Mouse (Mus musculus): ENCODE data around the gene Tram2. TPM values are rescaled to one million over a fixed set of nuclear protein-coding genes. Genes with fewer than 3 reads are reported as not detected.

Gene Tram2
- polyA plus RNA-seq (2017; shearing (Covaris generic)), result 1 to 10 TPM; 7.9 to 9.5 TPM

DNA sequence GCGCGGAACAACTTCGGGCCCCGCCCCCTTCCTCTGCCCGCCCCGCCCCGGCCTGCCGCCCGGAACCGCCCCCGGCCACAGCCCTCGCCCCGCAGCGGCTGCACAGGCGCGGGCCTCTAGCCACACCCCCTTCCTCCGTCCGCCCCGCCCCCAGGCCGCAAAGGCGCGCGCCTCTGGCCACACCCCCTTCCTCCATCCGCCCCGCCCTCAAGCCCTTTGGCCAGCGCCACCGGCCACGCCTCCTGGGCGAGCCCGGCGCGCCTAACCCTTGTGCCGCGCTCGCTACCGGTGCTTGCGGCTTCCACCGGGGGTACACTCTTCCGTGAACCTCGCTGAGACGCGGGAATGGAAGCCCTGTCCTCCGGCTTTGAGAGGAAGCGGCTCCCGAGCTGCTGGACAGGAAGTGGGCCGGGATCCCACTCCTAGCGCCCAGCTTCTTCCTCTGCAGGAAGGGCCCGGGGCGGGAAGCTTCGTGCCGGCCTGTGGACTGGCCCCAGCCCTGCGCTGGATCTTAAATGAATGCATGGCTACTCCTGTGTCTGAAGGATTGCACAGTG lies at the start of gene Tram2:
Gene Tram2, minus strand, starts transcription at position 13 of the 557 bp plus-strand sequence.
- peak; percentile 86 for ATAC-seq

DNA sequence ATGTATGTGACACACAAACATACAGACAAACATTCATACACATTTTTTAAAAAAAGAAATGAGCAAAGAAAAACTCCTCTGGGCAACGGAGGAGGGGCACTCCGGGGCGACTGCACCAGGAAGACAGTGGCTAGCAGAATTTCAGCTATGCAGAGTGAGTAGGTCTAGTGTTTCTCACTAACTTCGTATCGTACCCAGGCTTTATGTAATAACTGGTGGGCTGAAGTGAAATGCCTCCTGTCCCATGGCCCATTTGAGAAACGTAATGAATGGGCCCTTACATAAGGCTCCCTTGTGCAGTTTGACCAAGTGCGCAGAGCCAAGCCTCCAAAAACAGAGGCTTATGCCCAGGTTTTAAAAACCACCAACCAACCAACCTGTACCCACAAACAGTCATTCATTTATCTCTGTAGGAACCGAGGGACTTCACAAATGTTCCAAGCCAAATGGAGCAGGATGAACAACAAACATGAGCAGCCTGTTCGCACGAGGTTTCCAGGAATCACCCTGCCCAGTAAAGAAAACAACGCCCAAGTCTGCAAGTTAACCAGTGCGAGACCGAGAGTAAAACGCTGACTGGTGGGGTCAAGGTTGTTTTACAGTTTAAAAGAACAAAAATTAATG lies 45.8 kb upstream of the Tram2 start:
- no peak for ATAC-seq

- no peak for ATAC-seq
These were observed 24.8 kb upstream of the Tram2 start for GRCm38 (mm10) chr1:21103784-21104183.

DNA sequence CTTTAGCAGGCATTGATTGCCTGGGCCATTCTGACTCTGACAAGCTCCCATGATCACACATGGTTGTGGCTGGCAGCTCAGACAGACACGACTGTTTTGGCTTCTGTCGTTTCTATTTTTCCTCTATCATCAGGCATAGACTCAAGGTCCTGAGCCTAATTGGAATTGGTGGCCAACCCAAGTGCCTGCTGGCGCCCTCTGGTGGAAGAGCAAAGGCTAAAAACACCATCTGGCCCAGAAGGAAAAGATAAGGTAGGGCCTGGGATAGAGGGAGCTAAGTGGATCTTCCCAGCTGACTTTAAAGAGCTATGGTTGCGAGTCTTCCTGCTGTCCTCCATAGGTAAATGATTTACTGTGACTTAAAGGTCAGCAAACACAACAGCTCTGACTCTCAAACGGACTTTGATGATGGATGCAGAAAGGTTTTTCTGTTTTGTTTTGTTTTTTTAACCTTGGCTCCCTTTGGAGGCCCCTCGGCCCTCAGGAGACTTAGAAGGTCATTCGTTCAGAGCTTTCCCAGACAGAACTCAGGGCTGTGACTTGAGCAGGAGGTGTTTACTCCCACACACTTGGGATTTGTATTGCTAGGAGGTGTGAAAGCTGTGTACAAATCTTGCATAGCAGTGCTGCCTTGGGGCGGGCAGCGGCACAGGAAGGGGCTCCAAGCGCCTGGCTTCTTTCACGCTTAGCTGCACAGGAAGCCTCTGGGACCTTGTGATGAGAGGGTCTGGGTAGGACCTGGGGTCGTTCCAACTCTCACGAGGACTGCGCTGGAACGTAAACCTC lies 22.4 kb upstream of the Tram2 start:
- peak; percentile 85 for ATAC-seq

- ATAC-seq, result no peak
These were observed 21.7 kb upstream of the Tram2 start for GRCm38 (mm10) chr1:21100726-21101125.

DNA sequence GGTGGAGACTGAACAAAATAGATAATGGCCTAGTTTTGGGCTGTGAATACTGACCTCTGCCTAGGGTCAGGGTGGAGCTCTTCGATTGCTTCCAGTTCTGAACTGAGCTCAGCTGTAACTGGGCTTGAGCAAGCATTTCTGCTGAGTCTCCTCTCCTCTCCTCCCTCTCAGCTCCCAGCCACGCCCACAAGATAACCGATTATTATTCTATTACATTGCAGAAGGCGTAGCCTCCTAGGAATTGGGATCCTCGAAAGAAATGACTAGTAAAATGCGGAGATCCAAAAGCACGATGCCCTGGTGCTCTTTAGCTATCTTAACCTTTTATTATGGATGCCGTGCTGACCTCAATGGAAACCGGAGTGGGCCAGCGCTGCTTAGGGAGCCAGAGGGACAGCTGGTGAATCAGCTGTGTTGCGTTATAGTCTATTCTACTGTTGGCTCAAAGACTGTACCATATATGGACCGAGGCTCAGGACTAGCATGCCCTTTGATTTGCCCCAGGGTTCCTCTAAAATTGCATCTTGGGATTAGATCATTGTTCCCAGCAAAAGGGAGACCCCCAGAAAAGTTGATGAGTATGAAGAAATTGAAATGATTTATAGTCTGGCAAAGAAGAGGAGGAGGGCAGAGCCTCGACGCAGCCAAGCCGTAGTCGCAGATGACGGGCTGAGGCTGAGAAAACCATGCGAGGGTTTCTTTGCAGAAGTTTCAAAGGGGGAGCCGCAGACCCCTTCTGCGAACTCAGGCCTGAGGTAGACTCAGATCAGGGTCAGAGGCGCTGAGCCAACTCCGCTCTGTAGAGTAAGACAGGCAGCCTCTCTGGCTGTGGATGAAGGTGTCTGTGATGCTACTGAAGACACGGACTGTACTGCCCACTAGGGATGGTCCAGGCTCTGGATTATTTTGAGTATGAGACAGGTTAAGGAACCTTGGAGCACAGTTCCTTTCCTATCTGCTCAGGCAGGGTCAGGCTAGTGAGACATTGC lies 18.3 kb upstream of the Tram2 start:
- ATAC-seq, result no peak

DNA sequence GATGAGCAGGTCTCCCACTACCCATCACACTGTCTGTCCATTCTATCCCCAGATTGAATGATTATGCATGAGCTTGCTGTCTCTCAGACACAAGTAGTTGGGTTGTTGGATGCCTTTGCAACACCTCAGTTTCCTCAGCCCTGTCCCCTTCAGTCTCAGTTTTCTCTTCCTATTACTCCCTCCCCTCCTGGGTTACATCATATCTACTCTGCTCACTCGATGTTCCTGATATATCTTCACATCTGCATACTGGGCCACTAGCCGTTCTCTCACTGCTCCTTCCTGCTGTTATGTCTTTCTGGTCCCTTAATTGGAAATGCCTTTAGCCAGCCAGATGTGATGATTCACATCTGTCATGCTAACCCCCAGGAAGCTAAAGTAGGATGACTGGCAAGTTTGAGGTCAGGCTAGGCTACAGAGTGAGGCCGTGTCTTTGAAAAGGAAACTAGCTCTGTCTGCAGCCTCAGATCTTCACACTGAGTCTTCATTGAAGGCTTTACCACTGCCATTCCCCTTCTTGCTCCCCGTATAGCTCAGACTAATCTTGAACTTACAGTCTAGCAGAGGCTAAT lies 15.7 kb upstream of the Tram2 start:
- ATAC-seq, result no peak

GRCm38 (mm10) chr1:21089661-21090117 lies 10.7 kb upstream of the Tram2 start:
- no peak for ATAC-seq

DNA sequence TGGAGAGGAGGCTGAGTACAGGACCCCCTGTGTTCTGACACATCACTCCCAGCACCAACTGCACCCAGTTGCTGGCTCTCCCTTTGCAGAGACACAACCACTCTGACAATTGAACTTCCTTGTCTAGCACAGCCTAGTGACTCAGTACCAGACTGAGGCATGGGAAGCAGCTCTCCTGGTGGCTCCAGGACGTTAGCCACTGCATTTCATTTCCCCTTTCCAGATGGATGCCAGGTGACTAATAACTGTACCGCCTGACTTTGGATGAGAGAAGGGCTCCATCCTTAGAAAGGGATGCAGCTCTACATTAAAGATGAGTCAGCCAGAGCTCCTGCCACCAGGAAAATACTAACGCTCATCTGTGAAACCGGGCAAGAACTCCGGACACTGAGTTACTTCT lies 7.3 kb upstream of the Tram2 start:
- no peak for ATAC-seq

- no peak for ATAC-seq
These were observed 5.6 kb upstream of the Tram2 start for GRCm38 (mm10) chr1:21084661-21085060.

GRCm38 (mm10) chr1:21080362-21080761 lies 1.3 kb upstream of the Tram2 start:
- no peak for ATAC-seq

DNA sequence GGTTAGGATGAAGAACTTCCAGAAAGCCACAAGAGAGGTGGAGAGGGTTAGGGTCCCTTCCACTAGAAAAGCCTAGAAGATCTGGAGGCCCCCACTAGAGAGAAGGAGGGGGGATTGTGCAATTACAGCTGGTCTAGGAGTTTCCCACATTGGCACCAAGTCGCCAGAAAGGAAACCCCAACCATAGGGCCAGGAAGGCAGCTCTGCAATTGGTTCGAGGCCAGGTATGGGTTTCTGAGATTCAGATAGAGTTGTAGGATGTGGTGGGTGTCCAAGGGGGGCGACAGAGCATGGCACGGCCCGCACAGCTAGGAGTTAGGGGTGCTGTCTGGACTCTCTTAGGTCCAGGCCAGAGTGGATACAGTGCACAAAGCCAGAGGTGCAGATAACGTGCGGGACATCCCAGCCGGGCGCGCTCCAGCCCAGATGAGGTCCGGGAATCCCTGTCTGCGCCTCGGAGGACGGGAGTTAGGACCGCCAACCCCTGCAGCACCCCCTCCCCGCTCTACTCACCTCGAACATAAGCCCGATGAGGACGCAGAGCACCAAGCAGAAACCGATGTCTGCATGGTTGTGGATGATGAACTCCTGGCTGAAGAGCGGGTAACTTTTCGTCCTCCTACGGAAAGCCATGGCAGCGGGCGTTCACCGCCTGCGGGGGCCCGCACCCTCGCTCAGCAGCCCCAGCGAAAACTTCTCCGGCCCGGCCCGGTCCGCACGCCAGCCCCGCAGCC lies 381 bp downstream of the Tram2 start:
- peak; percentile 12 for ATAC-seq

DNA sequence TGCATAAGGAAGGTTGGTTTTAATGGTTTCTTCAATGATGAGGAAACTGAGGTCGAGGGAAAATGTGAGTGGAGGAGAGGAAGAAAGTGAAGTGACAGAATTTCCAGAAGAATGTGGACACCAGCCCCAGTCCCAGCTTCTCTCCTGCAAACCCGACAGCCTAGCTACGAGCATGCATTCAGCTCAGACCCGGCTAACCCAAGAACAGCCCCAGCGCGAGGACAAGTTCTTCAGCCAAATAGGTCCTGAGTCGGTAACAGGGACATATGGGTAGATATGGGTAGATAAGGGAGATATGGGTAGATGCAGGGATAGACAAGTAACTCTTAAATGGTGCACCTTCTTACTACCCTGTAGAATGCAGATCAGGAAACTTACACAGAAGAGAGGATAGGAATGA lies 1.4 kb downstream of the Tram2 start:
- no peak for ATAC-seq

GRCm38 (mm10) chr1:21077191-21077590 lies 1.8 kb downstream of the Tram2 start:
- no peak for ATAC-seq

GRCm38 (mm10) chr1:21075986-21076495 lies 3.0 kb downstream of the Tram2 start:
- ATAC-seq, result no peak

DNA sequence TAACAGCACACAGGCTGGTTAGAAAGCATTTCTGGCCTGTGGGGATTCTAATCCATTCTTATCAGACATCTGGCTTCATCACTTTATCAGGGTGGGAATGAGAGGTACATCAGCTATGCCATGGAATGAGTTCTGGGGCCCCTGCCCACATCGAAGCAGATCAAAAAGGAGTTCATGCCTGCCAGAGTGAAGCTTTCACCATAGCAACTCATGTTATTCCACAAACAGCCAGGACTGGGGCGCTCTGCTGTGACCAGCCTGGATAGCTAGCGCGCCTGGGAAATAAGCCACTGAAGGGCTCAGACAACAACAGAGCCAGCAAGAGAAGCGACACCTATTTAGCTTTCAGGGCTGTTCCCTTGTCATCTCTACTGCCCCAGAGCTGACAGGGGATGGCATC lies 4.8 kb downstream of the Tram2 start:
- no peak for ATAC-seq

DNA sequence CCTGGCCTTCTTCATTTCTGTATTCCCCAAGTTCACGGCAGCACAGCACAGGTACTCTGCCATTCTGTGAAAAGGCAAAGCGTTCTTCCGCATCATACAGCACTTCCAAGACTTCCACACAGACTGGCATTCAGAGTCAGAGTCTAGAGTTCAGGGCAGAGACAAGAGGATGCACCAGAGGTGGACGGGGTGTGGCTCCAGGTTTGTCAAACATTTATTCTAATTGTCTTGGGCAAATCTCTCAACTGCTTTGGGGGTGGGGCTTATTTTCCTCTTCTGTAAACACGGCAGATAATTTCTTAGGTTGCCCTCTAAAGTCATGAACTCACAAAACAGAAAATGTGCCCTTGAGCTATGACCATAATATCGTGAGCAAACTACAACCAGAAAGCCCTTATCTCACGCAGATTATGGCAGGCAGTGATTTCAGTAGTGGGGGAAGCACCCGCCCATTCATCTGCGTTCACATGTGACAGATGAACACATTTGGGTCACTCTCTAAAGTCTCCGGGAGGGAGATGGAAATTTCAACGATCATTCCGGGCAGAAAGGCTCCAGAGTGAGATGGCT lies 6.1 kb downstream of the Tram2 start:
- no peak for ATAC-seq

- no peak for ATAC-seq
These were observed 8.4 kb downstream of the Tram2 start for GRCm38 (mm10) chr1:21070658-21071057.

GRCm38 (mm10) chr1:21069830-21070522 lies 9.1 kb downstream of the Tram2 start:
- no peak for ATAC-seq

GRCm38 (mm10) chr1:21068491-21068890 lies 10.5 kb downstream of the Tram2 start:
- no peak for ATAC-seq
